Mouse (Mus musculus): ENCODE measurements around the gene Tmem240.
"Not testable (repeated sequence)": the region's sequence is repeated elsewhere in the genome, so short reads cannot be mapped to it uniquely, and the experiment has no call there.

Tmem240 gene

GRCm38 (mm10) chr4:155770626-155771025 is 36.0 kb downstream of the Tmem240 start:
- no peak for DNase-seq (ENCODE audit: extremely low spot score, low spot score)

- no peak for DNase-seq (ENCODE audit: extremely low spot score, low spot score)
Measured at GRCm38 (mm10) chr4:155771706-155772105, 37.1 kb downstream of the Tmem240 start.

GRCm38 (mm10) chr4:155772786-155773185 is 38.2 kb downstream of the Tmem240 start:
- no peak for DNase-seq (ENCODE audit: extremely low spot score, low spot score)

GRCm38 (mm10) chr4:155773335-155774078 is 38.9 kb downstream of the Tmem240 start:
- DNase-seq (ENCODE audit: extremely low spot score, low spot score) = no peak

- peak; percentile 84 for DNase-seq (ENCODE audit: extremely low spot score, low spot score)
Measured at GRCm38 (mm10) chr4:155774280-155774754, 39.7 kb downstream of the Tmem240 start, which contains the start of gene Vwa1. TSS of gene Vwa1 (minus strand) at chr4:155774698.

- DNase-seq (ENCODE audit: extremely low spot score, low spot score) = no peak
Measured at GRCm38 (mm10) chr4:155774971-155775740, 40.6 kb downstream of the Tmem240 start.

GRCm38 (mm10) chr4:155775855-155776254 is 41.3 kb downstream of the Tmem240 start:
- DNase-seq (ENCODE audit: extremely low spot score, low spot score) = no peak

- DNase-seq (ENCODE audit: extremely low spot score, low spot score) = peak; percentile 47
Measured at GRCm38 (mm10) chr4:155776704-155777335, 42.2 kb downstream of the Tmem240 start.

GRCm38 (mm10) chr4:155777816-155778215 is 43.2 kb downstream of the Tmem240 start:
- no peak for DNase-seq (ENCODE audit: extremely low spot score, low spot score)

GRCm38 (mm10) chr4:155779498-155779897 is 44.9 kb downstream of the Tmem240 start:
- no peak for DNase-seq (ENCODE audit: extremely low spot score, low spot score)

GRCm38 (mm10) chr4:155780895-155781294 is 46.3 kb downstream of the Tmem240 start:
- no peak for DNase-seq (ENCODE audit: extremely low spot score, low spot score)

- DNase-seq (ENCODE audit: extremely low spot score, low spot score) = no peak
Measured at GRCm38 (mm10) chr4:155783486-155784080, 49.0 kb downstream of the Tmem240 start.

- peak; percentile 87 for DNase-seq (ENCODE audit: extremely low spot score, low spot score)
Measured at GRCm38 (mm10) chr4:155784081-155784701, 49.6 kb downstream of the Tmem240 start.

- no peak for DNase-seq (ENCODE audit: extremely low spot score, low spot score)
Measured at GRCm38 (mm10) chr4:155785246-155785645, 50.6 kb downstream of the Tmem240 start.

- no peak for DNase-seq (ENCODE audit: extremely low spot score, low spot score)
Measured at GRCm38 (mm10) chr4:155785819-155786218, 51.2 kb downstream of the Tmem240 start, which contains the start of gene Tmem88b. TSS of gene Tmem88b (minus strand) at chr4:155785874.

- DNase-seq (ENCODE audit: extremely low spot score, low spot score) = no peak
Measured at GRCm38 (mm10) chr4:155788300-155788699, 53.7 kb downstream of the Tmem240 start.

- not testable (repeated sequence) for DNase-seq (ENCODE audit: extremely low spot score, low spot score)
Measured at GRCm38 (mm10) chr4:155788833-155789232, 54.2 kb downstream of the Tmem240 start.

- DNase-seq (ENCODE audit: extremely low spot score, low spot score) = no peak
Measured at GRCm38 (mm10) chr4:155790021-155790489, 55.5 kb downstream of the Tmem240 start, which contains the start of gene Ankrd65. TSS of gene Ankrd65 (plus strand) at chr4:155790439.
